Mouse (Mus musculus) stomach, postnatal 0 days (tissue): ENCODE measurements around the gene Psme3.

ENCODE experiments used
- CTCF ChIP-seq: IDR thresholded peaks from 2 replicates; pipeline ENCODE4 v1.5.1; 2016; ENCODE audit warnings: antibody characterized with exemption, low read depth, mild to moderate bottlenecking, moderate library complexity
- EP300 ChIP-seq: optimal IDR thresholded peaks from 2 replicates; pipeline ENCODE3; 2016; ENCODE audit warnings: antibody characterized with exemption

- TF ChIP-seq CTCF (no peak), EP300 (no peak)
These were observed 8.8 kb downstream of the Psme3 start, which contains the start of gene Aoc2 for GRCm38 (mm10) chr11:101324763-101325162.
